Mouse (Mus musculus) spleen, embryonic (tissue): Measurements from ENCODE around the gene Tmem132b.

Experiments used
- CTCF ChIA-PET: fragments of 350-600 bp; sonication (Branson Sonifier 250); formaldehyde crosslinking; loops from one replicate; lab custom pipeline; 2022; lab: Charles Lee

Tmem132b gene

DNA sequence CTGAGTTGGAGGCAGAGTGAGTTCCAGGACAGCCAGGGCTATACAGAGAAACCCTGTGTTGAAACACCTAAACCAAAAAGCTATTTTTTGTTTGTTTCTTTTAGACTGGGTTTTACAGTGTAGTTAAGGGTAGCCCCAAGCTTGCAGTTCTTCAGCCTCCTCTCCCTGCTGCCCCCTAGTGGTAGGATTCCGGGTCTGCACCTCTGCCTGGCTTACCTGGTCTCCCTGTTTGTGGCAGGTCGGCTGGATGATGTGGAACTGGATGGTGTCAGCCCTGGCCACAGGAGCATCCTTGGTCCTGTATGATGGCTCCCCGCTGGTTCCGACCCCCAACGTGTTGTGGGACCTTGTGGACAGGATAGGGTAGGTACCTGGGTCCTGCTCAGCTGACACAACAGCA, 22.0 kb upstream of the Tmem132b start:
- CTCF ChIA-PET, result interaction anchor here (0.9 kb wide), 2 partner anchors 11 to 24 kb away, joined by 3 read pairs; no protein-coding TSS in a partner anchor

DNA sequence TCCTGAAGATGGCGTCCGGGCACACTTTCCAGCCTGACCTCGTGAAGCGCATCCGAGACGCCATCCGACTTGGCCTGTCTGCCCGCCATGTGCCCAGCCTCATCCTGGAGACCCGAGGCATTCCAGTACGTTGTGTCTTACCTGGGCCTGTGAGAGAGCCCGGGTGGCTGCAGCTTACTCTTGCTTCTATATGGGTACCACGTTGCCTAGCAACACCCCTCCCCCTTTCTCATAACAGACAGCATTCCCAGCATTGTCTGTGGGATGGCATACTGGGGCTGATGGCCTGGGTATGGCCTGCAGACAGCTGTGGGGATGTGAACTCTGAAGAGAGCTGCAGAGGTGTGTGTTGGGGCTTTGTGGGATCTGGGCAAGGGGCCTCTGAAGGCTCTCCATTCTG, 16.6 kb upstream of the Tmem132b start:
- CTCF ChIA-PET, result no interaction called here

DNA sequence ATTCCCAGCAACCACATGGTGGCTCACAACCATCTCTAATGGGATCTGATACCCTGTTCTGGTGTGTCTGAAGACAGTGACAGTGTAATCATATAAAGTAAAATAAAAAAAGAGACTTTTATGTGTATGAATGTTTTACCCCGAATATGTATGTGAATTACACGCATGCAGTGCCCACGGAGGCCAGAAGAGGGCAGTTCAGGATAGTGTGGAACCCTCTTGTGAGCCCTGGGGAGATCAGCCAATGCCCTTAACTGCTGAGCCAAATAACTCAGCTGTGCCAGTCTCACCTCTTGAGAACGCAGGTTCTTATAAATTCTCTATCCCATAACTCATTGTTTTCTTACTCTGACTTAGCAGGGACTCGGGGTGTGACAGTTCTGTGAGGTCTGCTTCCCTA, 12.9 kb upstream of the Tmem132b start:
- CTCF ChIA-PET, result no interaction called here

DNA sequence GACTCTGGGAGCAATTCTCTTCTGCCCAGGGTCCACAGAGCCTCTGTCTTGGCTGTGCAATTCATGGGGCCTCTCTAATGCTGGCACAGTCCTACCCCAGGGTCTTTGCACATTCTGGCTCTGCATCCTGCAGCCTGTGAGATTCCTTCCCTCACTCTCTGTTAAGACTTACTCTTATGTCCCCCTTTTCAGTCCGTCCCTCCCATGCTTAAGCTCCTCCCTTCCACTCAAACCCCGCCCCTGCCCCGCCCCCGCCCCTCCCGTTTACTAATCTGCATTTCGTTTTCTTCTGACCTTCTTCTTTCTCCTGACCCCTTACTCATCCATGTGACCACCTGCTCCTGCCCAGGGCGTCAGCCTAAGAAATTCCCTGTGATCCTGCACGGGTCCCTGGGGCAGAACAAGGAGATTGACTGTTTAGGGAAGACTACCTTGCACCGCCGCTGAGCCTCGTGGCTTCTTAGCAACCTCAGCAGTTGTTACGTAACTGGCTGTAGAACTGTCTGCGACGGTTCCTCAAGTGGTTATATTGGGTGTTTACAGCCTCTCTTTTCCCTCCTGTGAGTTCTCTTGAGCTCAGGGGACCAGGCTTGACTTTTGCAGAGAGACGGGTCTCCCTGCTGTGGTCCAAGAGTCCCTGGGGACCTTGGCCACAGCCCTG, 10.5 kb upstream of the Tmem132b start:
- CTCF ChIA-PET, result interaction anchor here (1.2 kb wide), 1 partner anchor 12 kb away, joined by 3 read pairs; no protein-coding TSS in a partner anchor

DNA sequence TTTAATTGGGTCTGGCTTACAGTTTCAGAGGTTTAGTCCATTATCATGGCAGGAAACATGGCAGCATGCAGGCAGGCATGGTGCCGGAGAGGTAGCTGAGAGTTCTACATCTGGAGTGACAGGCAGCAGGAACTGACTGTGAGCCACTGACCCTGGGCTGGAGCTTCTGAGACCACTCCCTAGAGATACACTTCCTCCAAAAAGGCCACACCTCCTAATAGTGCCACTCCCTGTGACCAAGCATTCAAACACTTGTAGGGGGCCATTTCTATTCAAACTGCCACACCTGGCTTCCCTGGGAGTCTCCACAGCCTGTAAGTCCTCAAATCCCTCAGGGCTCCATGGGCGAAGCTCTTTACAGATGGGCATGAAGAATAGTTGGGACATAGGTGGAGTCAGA, 8.2 kb upstream of the Tmem132b start:
- CTCF ChIA-PET, result no interaction called here

DNA sequence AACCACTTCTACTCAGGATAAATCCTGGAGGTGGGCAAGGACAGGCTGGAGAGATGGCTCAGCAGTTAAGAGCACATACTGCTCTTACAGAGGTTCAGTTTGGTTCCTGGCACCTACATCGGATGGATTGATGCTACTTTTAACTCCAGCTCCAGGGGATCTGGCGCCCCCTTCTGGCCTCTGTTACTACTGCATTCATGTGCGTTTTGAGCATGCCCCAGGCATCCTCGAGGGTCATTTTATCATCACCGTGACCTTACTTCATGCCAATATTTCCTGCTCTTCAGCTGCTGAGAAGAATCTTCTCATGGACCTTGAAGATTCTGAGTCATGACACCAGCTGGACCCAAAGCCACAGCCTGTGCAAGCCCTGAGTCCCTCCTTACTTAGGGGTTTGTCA, 6.1 kb upstream of the Tmem132b start:
- CTCF ChIA-PET, result no interaction called here

DNA sequence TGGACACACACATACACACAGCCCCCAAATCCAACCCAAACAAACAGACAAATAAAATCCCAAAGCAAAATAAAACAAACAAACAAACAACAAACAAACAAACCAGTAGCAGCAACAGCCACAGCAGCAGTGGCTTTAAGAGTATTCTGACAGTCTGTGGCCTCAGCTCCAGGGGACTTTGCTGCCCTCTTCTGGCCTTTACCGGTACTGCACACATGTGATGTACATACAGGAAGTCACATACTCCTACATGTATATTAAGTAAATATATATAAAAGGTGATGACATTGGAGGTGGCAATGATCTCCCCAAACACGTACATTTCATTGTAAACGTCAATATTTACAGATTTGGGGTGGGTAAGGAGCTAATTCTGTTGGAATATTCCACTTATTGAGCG, 5.1 kb upstream of the Tmem132b start:
- CTCF ChIA-PET, result no interaction called here

DNA sequence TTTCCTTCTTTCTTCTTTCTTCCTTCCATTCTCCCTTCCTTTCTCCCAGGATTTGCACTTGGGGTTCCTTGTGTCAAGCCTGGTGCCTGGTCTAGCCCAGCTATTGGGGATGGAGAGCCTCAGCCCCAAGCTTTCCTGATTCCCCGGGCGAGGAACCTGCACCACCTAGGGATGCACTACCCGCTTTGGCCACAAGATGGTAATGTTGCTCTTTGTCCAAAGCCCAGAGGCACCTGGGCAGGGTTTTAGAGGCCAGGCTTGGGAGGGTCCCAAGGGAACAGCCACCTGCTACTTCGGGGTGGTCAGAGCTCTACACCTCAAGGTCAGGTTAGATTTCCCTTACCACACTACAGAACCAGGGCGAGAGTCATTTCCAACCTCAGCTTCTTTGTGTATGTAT, 2.5 kb upstream of the Tmem132b start:
- CTCF ChIA-PET, result interaction anchor here (0.6 kb wide), 1 partner anchor 21 kb away, joined by 8 read pairs; no protein-coding TSS in a partner anchor

DNA sequence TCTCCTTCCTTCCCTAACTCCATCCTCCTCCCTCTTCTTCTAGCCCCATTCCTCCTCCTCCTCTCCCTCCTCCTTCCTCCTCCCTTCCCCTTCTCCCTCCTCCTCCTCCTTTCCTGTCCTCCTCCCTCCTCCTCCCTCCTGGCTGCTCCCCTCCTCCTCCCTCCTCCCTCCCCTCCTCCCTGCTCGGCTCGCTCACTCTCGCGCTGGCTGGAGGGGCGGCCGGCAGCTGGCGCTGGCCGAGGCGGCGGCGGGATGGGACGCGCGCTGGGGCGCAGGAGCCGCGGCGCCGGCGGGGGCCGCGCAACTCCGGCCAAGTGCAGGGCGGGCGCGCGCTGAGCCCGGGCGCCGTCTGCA, 594 bp downstream of the Tmem132b start:
- CTCF ChIA-PET, result no interaction called here

DNA sequence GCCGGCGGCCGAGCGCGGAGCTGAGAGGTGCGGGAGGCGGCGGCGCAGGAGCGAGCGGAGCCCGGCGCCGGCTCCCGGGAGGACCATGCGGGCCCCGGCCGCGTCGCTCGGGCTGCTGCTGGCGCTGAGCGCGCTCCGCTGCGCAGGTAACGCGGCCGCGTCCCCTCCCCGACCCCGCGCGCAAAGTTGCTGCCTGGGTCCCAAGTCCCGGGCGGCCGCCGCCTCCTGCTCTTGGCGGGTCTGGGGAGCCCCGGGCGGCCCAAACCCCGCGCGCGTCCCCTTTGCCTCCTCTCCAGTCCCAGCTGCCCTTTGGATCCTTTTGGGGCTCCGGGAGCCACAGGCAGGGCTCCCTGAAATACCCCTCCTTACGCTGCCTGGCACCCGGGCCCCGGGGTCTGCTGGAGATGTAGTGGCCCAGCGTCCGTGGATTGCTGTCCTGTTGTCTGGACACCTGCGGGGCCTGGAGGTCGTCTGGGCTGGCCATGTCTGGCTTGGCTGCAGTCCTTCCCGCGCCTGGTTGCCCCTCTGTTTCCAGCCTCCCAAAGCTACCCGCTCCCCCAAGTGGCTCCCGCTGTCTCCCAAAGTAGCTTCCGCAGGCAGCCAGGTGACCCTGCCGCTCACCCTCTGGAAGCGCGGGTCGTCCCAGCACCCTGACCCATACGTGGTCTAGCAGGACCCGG, 1.1 kb downstream of the Tmem132b start:
- CTCF ChIA-PET, result no interaction called here

DNA sequence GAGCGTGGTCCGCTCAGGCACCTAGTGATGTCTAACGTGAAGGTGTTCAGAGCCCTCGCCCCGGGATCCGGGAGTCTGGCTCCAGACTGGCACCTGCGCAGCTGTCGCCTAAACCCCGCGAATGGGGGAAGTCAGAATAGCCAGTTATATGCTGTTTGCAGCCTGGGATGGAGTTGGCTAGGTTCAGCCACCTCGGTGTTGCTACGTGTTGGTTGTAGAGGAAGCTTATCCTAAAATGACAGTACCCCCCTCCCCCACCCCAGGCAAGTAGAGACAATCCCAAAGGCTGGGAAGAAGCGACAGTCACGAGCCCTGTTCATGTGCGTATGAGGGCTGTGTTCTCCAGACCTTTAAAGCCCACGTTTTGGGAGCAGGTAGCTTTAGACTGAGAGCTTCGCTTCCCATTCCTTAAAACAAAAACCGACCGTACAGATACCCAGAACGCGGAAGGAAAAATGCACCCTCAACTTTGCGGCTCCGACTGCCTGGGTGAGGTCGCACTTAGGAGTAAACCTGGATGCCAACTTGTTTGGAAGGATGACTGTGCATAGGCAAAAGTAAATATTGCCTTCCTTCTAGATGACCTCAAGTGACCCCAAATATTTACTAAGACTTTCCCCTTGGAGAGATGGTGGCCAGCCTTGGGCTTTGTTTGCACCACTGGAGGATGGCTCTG, 1.8 kb downstream of the Tmem132b start:
- CTCF ChIA-PET, result no interaction called here

DNA sequence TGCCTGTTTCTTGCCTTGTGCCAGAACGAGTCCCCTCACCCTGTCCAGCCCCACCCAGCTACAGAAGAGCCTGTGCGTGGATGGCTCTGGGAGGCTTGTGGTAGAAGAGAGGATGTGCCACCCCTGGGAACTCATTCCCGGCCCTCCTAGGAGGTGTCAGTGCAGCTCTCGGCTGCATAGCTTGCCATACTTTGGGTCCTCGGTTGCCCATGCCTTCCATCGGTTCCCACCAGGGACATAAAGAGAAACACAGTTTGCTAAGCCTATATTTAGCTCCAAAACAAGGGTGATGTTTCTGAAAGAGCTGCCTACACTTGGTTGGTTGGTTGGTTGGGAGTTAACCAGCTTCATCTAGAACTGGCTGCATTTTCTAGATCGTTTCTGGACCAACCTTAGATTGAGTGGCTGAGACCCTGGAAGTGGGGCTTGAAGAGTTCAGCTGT, 2.6 kb downstream of the Tmem132b start:
- CTCF ChIA-PET, result no interaction called here

DNA sequence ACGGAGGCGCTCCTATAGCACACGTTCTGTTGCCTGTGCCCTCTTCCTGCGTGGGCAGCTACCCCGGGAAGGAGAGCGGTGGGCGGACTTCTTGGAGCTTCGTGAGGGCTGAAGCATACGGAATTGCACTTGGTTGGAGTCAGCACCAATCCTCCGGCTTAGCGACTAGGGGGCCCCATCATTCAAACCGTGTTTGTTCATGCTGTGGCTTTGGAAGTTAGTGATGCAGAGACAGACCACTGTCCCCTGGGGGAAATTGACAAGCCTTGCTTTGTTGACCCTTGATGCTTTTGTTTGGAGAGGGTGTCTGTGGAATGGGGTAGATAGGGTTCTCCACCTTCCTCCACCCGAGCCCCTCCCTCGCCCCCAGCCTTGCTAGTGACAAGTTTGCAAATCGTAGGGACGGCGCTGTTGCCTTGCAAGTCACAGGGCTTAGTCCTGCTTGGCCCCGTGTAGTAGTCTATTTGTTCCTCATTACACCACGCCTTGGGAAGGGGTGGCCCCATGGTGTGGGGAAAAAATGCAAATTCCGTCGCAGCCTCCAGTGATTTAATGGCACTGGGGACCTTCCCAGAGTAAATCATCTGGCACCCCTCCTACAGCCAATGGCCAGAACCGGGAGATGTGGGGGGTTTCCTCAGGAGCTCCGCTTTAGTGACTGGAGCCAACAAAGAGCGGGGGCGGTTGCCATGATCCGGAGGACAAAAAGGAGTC, 3.2 kb downstream of the Tmem132b start:
- CTCF ChIA-PET, result no interaction called here

DNA sequence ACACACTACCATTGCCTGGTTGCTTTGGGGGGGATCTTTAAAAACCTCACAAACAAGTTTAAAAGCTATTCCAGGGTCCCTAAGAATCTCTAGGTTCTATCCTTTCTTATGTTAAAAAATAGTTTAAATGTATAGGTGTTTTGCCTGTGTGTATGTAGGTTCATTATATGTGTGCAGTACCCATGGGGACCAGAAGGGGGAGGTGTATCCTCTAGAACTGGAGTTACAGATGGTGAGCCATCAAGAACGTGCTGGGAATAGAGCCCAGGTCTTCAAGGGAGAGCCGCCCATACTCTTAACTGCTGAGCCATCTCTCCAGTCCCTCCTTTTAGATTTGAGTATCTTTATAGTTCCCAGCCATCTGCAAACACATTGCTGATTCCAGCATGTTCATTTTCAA, 13.5 kb downstream of the Tmem132b start:
- CTCF ChIA-PET, result no interaction called here

DNA sequence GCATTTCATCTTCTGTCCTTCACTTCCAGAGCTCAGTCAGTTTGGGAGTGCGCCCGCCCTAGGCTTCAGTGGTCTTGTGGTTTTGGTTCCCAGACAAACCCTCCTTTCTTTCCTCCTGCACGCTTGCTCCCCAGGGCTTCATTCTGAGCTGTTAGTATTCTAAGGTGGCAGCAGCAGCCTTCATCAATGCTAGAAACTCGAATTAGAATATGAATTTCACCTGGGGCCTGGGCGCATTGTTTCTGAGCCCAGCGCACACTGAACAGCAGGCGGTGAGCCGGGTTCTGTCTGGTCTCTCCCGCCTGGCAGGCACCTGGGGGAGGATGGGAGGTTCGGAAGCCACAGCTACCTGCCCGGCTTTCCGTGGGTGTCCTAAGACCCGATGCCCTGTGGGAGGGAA, 14.7 kb downstream of the Tmem132b start:
- CTCF ChIA-PET, result no interaction called here

DNA sequence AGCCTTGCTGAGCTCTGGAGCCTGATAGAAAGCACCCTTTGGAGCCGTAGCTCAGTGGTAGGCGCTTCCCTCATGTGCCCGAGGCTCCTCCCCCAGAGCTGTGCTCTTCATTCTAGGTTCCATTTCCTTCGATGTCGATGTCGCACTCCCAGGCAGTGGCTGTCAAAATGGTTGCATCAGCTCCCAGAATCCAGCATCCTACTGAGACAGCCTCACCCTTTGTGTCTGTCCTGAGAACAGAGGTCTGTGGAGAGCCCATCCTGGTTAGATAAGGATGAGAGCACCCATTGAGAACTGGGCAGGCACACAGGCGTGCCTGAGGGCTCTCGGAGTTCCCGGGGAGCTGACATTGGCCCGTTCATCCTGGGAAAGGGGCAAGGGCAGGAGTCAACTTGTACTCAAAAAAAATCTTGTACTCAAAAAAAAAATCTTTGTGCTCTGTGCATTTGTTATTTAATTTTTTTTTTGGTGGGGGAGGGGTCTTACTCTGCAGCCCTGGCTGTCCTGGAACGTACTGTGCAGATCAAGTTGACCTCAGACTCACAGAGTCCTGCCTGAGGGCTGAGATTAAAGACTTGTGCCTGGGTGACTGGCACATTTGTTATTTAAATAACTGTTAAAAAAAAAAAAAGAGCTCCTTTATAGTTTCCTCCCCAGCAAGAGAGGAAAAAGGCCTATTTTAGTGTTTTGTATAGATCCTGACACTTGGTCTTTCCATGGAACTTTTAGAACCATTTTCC, 18.3 kb downstream of the Tmem132b start:
- CTCF ChIA-PET, result interaction anchor here (0.7 kb wide), 2 partner anchors 11 to 21 kb away, joined by 6 to 8 read pairs; no protein-coding TSS in a partner anchor

DNA sequence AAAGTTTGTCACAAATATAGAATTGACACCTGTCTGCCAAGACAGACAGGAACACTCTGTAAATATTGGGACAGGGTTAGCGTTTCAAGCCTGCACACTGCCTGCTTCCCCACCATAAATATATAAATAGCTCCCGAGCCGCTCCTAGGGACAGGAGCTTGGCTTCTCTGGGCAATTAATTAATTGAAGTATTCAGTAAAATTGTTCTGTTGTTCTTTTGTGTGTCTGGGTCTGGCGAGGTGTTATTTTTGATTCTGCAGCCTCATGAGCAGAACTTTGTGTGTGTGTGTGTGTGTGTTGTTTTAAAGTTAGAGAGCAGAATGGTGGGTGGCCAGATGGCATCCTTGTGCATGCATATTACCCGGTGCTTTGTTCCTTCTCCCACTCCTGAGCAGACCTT, 24.2 kb downstream of the Tmem132b start:
- CTCF ChIA-PET, result no interaction called here

DNA sequence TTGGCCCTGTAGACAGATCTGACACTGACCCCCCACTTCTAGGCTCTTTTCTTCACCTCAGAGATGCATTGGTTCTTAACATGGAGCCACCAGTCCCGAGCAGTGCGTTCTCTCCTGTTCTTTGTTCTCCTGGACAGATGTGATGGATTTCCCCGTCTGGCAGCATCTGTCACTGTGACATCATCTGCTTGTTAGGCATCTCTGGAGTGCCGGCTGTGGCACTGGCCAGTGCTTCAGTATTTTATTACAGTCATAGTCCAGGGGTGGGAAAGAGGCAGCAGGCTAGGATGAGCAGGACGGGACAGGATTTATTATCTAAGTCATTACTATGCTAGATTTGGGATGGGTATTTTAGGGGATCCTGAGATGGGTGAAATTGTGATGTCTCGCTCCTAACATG, 31.9 kb downstream of the Tmem132b start:
- CTCF ChIA-PET, result no interaction called here

DNA sequence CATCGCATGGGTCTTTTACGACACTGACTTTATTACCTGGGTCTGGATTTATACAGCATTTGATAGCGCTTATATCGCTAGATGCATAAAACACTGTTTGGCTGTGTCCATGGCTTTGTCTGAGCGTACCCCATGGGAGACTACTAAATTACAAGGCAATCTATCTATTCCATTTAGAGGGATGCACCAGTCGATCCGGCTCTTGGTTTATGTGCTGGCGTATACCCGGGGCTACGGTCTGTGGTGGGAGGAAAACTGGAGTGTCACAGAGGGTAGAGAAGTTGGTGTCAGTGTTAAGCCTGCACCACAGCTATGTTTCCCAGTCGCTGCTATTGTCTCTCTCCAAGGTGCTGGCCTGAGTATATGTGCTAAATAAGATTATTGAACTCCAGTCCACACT, 34.2 kb downstream of the Tmem132b start:
- CTCF ChIA-PET, result no interaction called here

DNA sequence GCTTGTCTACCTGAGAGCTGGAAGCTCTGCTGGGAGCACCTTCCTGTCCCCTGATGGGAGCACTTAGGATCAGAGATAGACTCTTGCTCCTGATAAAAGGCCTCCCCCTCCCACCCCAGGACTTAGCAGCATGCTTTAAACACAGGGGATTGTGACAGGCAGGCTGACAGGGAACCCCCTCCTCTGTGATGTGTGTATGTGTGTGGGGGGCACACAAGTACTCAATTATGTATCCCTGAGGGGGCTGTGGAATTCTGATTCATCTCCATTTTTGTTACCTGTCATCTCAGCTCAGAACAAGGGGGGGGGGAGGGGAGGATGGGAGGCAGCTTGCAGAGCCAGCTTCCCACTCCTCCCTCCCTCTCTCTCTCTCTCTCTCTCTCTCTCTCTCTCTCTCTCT, 36.9 kb downstream of the Tmem132b start:
- CTCF ChIA-PET, result no interaction called here

DNA sequence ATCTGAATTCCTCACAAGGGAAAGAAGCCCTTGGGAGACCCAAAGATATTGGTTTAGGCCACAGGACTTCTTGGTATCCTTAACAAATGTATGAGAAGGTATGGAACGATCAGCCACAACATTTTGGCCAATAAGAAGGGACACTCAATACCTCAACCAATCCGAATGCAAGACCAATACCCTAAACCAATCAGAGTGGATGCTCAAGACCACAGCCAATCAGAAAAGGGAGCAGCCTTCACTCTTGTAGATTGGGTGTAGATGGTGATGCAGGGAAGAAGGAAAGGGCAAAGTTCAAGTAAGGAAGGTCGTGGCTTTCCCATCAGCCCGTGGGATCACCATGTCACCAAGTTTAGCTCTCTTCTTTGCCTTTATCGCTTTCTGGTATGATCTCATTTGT, 40.4 kb downstream of the Tmem132b start:
- CTCF ChIA-PET, result no interaction called here

DNA sequence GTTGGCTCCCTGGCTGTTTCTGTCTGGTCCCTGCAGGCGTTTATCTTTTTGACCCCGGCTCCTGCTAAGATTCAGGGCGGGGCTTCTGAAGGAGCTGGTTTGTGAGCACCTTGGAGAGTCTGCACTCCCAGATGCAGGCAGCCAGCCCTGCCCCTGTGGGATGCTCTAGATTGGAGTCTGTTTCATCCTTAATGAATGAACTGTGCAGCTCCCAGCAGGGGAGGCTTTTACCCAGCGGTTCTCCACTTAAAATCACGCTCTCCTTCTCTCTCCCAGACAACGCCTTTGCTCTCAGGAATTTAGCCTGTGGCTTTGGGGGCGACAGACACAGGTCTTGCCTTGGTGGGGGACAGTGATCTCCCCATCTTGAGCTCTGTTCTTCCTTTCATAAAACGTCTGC, 43.3 kb downstream of the Tmem132b start:
- CTCF ChIA-PET, result no interaction called here
